Mouse (Mus musculus) testis, adult 2 months (tissue): ENCODE data around the gene Lcor. TPM values are rescaled to one million over a fixed set of nuclear protein-coding genes. Genes with fewer than 3 reads are reported as not detected.

Experiments used
- H3K27ac ChIP-seq: fragments of 200-500 bp; 2 replicates; pipeline ENCODE4 v1.5.1; 2012; ENCODE audit warnings: low read depth, low read length; ENCODE audit not compliant: control insufficient read depth, insufficient read depth
- H3K27me3 ChIP-seq: fragments of 200-500 bp; 2 replicates; pipeline ENCODE4 v1.6.1; 2012; ENCODE audit warnings: mild to moderate bottlenecking, low read length, moderate library complexity; ENCODE audit not compliant: control insufficient read depth, insufficient read depth
- H3K36me3 ChIP-seq: fragments of 200-500 bp; 2 replicates; pipeline ENCODE4 v1.6.1; 2012; ENCODE audit warnings: mild to moderate bottlenecking, low read length; ENCODE audit not compliant: control insufficient read depth, insufficient read depth
- H3K4me1 ChIP-seq: fragments of 200-500 bp; 2 replicates; pipeline ENCODE4 v1.6.1; 2012; ENCODE audit warnings: low read length; ENCODE audit not compliant: control insufficient read depth, insufficient read depth
- H3K4me3 ChIP-seq: fragments of 200-500 bp; 2 replicates; pipeline ENCODE4 v1.5.1; 2012; ENCODE audit warnings: low read depth, mild to moderate bottlenecking, low read length, moderate library complexity, mixed read lengths; ENCODE audit not compliant: control insufficient read depth
- CTCF ChIP-seq: fragments of 200-500 bp; IDR thresholded peaks from 2 replicates; pipeline ENCODE4 v1.5.1; 2012; ENCODE audit warnings: low read depth, mild to moderate bottlenecking, inconsistent platforms, low read length, moderate library complexity; ENCODE audit not compliant: control insufficient read depth, insufficient read depth, insufficient replicate concordance
- POLR2A ChIP-seq: fragments of 200-500 bp; IDR thresholded peaks from 2 replicates; pipeline ENCODE4 v1.6.1; 2012; ENCODE audit warnings: low read depth, mild to moderate bottlenecking, inconsistent platforms, low read length, moderate library complexity; ENCODE audit not compliant: control insufficient read depth
- polyA plus RNA-seq: library from polyadenylated mRNA; depleted of rRNA; stranded (reverse); fragments of >200 nt; gene quantifications from 2 replicates; pipeline ENCODE4 v1.2.3, GENCODE M21; 2012

Lcor gene
- polyA plus RNA-seq, 1 experiment: 1.1 TPM

- Histone ChIP-seq H3K4me3 (no peak overlapping the region), H3K27me3 (no peaks in the 10 kb centered on the region), H3K27ac (no peak overlapping the region), H3K4me1 (peaks cover 3% of the 10 kb centered on the region), H3K36me3 (no peaks in the 10 kb centered on the region)
- TF ChIP-seq POLR2A (no peak), CTCF (no peak)
Observed at GRCm38 (mm10) chr19:41476530-41477249, 5.7 kb upstream of the Lcor start.

- Histone ChIP-seq H3K36me3 (no peaks in the 10 kb centered on the region), H3K27me3 (no peaks in the 10 kb centered on the region), H3K4me1 (peaks cover 7% of the 10 kb centered on the region), H3K27ac (no peak overlapping the region), H3K4me3 (peak overlapping the region; percentile 53)
- TF ChIP-seq POLR2A: no peak
- peak; percentile 33; the same call in 1 of the 2 replicates for TF ChIP-seq CTCF
Observed at GRCm38 (mm10) chr19:41481030-41481886, 1.2 kb upstream of the Lcor start.

- peak overlapping the region; percentile 93 for H3K4me3 ChIP-seq
Observed at GRCm38 (mm10) chr19:41481887-41482189, 599 bp upstream of the Lcor start.

GRCm38 (mm10) chr19:41482909-41483444 is 540 bp downstream of the Lcor start:
- H3K4me3 ChIP-seq: peak overlapping the region; percentile 93
- H3K4me1 ChIP-seq: peaks cover 7% of the 10 kb centered on the region
- H3K36me3 ChIP-seq: no peaks in the 10 kb centered on the region
- TF ChIP-seq CTCF: no peak
- TF ChIP-seq POLR2A: no peak
- H3K27me3 ChIP-seq: no peaks in the 10 kb centered on the region
- no peak overlapping the region for H3K27ac ChIP-seq

More at GRCm38 (mm10) chr19:41481887-41482189, 599 bp upstream of the Lcor start:
- H3K27me3 ChIP-seq: no peaks in the 10 kb centered on the region
- H3K4me1 ChIP-seq: peaks cover 7% of the 10 kb centered on the region
- H3K27ac ChIP-seq: peak overlapping the region; percentile 79
- TF ChIP-seq POLR2A: no peak
- TF ChIP-seq CTCF: no peak
- no peaks in the 10 kb centered on the region for H3K36me3 ChIP-seq

- Histone ChIP-seq H3K27me3 (no peaks in the 10 kb centered on the region), H3K4me1 (peaks cover 7% of the 10 kb centered on the region), H3K27ac (peak overlapping the region; percentile 27; the same call in 1 of the 2 replicates), H3K4me3 (peak overlapping the region; percentile 93), H3K36me3 (no peaks in the 10 kb centered on the region)
- TF ChIP-seq CTCF: no peak
- TF ChIP-seq POLR2A: no peak
Observed at GRCm38 (mm10) chr19:41483445-41484040, 1.1 kb downstream of the Lcor start.

GRCm38 (mm10) chr19:41484361-41484760 is 1.9 kb downstream of the Lcor start:
- Histone ChIP-seq H3K27ac (no peak overlapping the region), H3K4me1 (peaks cover 7% of the 10 kb centered on the region), H3K36me3 (no peaks in the 10 kb centered on the region), H3K4me3 (no peak overlapping the region), H3K27me3 (no peaks in the 10 kb centered on the region)
- no peak for TF ChIP-seq POLR2A
- no peak for TF ChIP-seq CTCF

- TF ChIP-seq CTCF (no peak), POLR2A (no peak)
- H3K4me1 ChIP-seq: no peaks in the 10 kb centered on the region
- no peak overlapping the region for H3K4me3 ChIP-seq
- H3K27me3 ChIP-seq: no peaks in the 10 kb centered on the region
- H3K27ac ChIP-seq: no peak overlapping the region
- H3K36me3 ChIP-seq: no peaks in the 10 kb centered on the region
Observed at GRCm38 (mm10) chr19:41495382-41496032, 13.1 kb downstream of the Lcor start.
